Mouse (Mus musculus): ENCODE data around the gene Kcnab2. TPM values are rescaled to one million over a fixed set of nuclear protein-coding genes. Genes with fewer than 3 reads are reported as not detected.

Gene Kcnab2
- polyA plus RNA-seq, 1 experiment from 2014 or later = 23.6 TPM

Other genes starting within 250 kb of the Kcnab2 start
- gene Gpr153, start 203.6 kb downstream of the Kcnab2 start, polyA plus RNA-seq (2014; fragmentation: Nextera tagmentation; extraction: Ambion mirVana) = 14.0 and 15.2 TPM in 2 replicates
- gene Hes3, start 186.2 kb downstream of the Kcnab2 start, polyA plus RNA-seq (2014; fragmentation: Nextera tagmentation; extraction: Ambion mirVana) = 0.39 and 1.2 TPM in 2 replicates
- 14.9 and 23.7 TPM in 2 replicates for gene Icmt, start 180.6 kb downstream of the Kcnab2 start, polyA plus RNA-seq (2014; fragmentation: Nextera tagmentation; extraction: Ambion mirVana)
- 4.2 and 6.9 TPM in 2 replicates for gene Rnf207, start 158.9 kb downstream of the Kcnab2 start, polyA plus RNA-seq (2014; fragmentation: Nextera tagmentation; extraction: Ambion mirVana)
- gene Rpl22, start 152.1 kb downstream of the Kcnab2 start, polyA plus RNA-seq (2014; fragmentation: Nextera tagmentation; extraction: Ambion mirVana) = 165 and 174 TPM in 2 replicates
- gene Chd5, start 139.2 kb downstream of the Kcnab2 start, polyA plus RNA-seq (2014; fragmentation: Nextera tagmentation; extraction: Ambion mirVana) = 38.4 and 53.5 TPM in 2 replicates
- 5.9 and 6.0 TPM in 2 replicates for gene Nphp4, start 1.2 kb downstream of the Kcnab2 start, polyA plus RNA-seq (2014; fragmentation: Nextera tagmentation; extraction: Ambion mirVana)